Mouse (Mus musculus): ENCODE data around the gene Trmt1l. TPM values are rescaled to one million over a fixed set of nuclear protein-coding genes. Genes with fewer than 3 reads are reported as not detected.
A peak's percentile ranks its signal among the peaks of the same experiment; 100 is the strongest.
"Not testable (repeated sequence)": the region's sequence is repeated elsewhere in the genome, so short reads cannot be mapped to it uniquely, and the experiment has no call there.

The Trmt1l gene
- total RNA-seq (2021), result 10 to 100 TPM; 18.9 to 25.9 TPM
- long read RNA-seq, experiment 1, transcript Trmt1l-201 (15 exons, 2,749 nt), result major isoform, 8 of 14 reads
- long read RNA-seq, experiment 1, partial matches to known transcripts, result 1 of 14 reads
- long read RNA-seq, experiment 1, other reads (novel, unspliced or antisense), result 4 of 14 reads
- long read RNA-seq, experiment 2, transcript Trmt1l-201 (15 exons, 2,749 nt), result major isoform, 13 of 19 reads
- long read RNA-seq, experiment 2, partial matches to known transcripts, result 1 of 19 reads
- long read RNA-seq, experiment 2, other reads (novel, unspliced or antisense), result 3 of 19 reads

- DNase-seq, result peak; percentile 97
These were observed at the start of gene Trmt1l, which contains the start of gene Swt1 for GRCm38 (mm10) chr1:151428263-151429221. Gene Trmt1l, plus strand, starts transcription at chr1:151428542. Gene Swt1, minus strand, starts transcription at chr1:151428455.

DNA sequence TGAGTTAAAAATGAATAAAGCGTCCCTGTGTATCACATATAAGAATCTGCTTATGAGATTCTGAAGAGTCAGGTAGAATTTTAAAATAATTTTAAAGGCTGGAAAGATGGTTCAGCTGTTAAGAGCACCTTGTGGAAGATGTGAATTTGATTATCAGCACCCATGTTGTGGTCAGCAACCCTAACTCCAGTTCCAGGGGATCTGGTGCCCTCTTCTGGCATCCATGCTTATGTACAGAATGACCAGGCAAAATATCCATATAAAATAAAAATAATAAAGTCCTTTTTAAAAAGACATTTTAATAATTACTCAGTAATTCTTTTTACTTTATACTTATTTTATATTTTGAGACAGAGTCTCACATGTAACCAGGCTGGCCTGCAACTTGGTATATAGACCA is 38.3 kb upstream of the Trmt1l start:
- DNase-seq, result peak; percentile 47

DNA sequence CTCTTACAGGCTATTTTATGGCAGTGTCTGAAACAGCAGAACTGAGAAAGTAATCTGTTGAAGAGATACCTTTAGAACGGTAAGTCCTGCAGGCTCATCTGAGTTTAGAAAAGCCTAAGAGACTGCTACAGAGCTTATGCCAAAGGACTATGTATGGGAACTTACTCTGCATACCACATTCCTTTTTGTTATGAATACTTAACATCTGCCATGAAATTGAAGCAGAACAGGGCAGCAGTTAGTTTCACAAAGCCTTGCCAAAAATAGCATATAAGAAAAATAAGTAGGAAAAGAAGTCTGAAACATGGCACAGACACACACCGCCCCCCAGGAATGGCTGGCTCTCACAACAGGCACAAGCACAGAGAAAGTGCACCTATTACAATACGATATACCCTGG is 18.5 kb upstream of the Trmt1l start:
- DNase-seq, result no peak

DNA sequence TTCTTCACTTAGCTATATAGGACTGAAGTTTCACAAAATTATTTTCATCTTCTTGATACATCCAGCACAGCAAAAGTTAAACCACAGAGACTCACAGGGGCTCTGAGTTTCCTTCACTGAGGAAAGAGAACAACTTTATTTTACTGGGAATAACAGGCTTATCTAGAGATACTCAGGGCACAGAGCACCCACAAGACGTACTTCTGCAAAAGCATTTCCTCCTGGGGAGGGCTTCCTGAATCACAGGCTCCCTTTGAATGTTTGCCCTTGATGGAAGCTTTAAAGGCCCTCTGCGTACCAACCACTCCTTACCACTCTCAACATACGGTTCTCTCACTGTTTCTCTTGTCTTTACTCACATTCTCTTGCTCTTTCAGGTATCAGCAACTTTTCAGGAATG is 6.2 kb upstream of the Trmt1l start:
- no peak for DNase-seq

GRCm38 (mm10) chr1:151426947-151427600 is 1.3 kb upstream of the Trmt1l start:
- DNase-seq, result peak; percentile 7

DNA sequence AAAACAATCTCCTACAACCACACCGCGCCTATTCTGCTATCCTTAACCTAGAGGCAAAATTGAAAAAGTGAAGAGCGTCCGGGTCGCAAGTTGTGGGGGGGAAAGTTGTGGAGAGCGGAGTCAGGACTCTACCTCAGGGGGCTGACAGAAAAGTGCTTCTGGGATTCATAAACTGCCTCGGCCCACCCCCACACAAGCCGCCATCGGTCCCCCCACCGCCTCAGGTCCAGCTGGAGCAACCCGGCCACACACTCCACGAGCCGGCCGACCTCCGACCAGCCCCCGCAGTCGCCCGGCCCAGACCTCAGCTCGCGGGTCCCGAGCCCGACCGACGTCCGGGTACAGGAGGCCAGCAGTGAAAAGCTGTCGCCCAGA is 467 bp upstream of the Trmt1l start:
- no peak for DNase-seq

DNA sequence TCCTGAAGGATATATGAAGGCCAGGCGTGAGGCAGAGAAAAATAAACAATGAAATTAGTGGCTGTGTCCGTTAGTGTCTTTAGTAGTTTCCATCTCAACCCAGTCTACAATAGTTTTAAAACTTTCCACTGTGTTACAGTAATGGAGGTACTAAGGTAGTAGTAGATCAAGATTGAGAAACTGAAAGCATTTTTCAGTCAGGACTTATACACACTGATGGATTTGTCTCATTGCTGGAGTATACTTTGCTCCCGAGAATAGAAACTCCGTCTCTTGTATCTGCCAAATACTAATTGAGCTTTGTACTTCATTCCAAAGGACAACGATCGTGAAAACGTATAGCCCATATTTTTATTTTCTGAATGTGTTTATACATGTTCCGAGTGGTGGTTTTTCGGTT is 974 bp downstream of the Trmt1l start:
- no peak for DNase-seq

DNA sequence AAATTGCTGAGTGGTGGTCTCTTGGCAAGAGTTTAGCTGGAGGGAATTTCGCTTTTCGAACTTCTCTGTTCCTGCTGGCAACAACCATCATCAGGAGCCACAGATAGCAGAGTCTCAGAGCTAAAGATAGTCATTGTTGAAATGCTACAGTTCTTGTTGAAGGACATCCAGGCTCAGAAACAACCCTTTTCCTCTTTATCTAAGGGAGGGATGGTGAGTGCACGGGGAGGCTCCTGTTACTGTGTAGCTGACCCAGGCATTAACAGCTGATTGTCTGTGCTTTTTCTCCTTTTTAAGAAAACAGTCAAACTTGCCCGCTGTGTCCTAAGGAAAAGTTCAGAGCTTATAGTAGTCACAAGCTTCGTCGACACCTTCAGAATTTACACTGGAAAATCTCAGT is 7.1 kb downstream of the Trmt1l start:
- no peak for DNase-seq

GRCm38 (mm10) chr1:151449866-151450265 is 21.5 kb downstream of the Trmt1l start:
- no peak for DNase-seq

- DNase-seq, result no peak
These were observed 22.5 kb downstream of the Trmt1l start for GRCm38 (mm10) chr1:151450851-151451250.

DNA sequence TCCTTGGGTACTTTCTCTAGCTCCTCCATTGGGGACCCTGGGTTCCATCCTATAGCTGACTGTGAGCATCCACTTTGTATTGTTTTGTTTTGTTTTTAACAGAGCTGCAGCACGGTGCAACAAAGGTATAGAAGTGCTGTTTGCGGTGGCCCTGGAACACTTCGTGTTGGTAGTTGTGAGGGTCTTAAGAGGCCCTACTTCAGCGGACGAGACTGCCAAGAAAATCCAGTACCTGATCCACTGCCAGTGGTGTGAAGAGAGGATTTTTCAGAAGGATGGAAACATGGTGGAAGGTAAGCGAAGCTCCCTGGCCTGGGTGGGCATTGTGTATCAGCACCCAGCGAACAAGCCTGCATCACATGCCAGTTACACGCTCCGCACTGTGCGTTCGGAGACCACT is 23.6 kb downstream of the Trmt1l start:
- DNase-seq, result no peak

GRCm38 (mm10) chr1:151457087-151457486 is 28.7 kb downstream of the Trmt1l start:
- DNase-seq, result no peak

- no peak for DNase-seq
These were observed 32.9 kb downstream of the Trmt1l start for GRCm38 (mm10) chr1:151461265-151461664.

GRCm38 (mm10) chr1:151464914-151465313 is 36.6 kb downstream of the Trmt1l start:
- DNase-seq, result no peak

GRCm38 (mm10) chr1:151466571-151466970 is 38.2 kb downstream of the Trmt1l start:
- no peak for DNase-seq

GRCm38 (mm10) chr1:151471429-151471828 is 43.1 kb downstream of the Trmt1l start:
- DNase-seq, result no peak

- not testable (repeated sequence) for DNase-seq
These were observed 44.0 kb downstream of the Trmt1l start for GRCm38 (mm10) chr1:151472386-151472785.

DNA sequence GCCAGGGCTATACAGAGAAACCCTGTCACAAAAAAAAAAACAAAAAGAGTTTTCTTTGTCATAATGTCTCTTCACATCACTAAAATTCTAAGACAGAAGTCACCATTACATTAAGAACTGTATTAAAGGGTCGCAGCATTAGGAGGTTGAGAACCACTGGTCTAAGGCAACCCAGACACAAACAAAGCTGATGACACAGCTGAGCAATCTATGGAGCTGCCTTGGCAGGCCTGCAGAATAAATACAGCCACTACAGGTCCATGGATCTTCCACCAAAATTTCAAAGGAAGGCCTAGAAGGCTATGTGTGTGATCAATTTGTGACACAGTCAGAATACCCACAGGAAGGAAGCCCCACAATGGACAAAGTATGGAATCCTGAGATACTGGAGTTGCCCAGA is 54.2 kb downstream of the Trmt1l start:
- DNase-seq, result no peak

- DNase-seq, result peak; percentile 32
These were observed 55.2 kb downstream of the Trmt1l start for GRCm38 (mm10) chr1:151483568-151483967.

DNA sequence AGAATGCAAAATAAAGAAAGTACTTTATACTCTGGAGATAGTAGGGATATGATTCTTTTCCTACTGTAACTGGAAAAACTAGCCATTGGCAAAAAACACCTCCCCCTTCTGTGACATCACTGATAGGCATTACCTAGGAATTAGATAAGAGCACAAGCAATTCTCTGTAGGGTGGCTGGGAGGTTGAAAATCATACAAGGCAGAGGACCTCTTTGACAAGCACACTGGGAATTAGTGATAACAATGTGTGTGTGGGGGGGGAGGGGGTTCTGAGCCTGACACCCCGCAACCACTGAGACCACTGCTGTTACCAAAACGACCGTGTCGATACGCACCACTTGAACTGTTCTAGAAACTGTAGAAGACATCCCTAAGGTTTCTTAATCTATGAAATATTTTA is 56.4 kb downstream of the Trmt1l start:
- DNase-seq, result no peak

- DNase-seq, result no peak
These were observed 61.5 kb downstream of the Trmt1l start for GRCm38 (mm10) chr1:151489806-151490205.

GRCm38 (mm10) chr1:151492419-151492818 is 64.1 kb downstream of the Trmt1l start:
- no peak for DNase-seq

DNA sequence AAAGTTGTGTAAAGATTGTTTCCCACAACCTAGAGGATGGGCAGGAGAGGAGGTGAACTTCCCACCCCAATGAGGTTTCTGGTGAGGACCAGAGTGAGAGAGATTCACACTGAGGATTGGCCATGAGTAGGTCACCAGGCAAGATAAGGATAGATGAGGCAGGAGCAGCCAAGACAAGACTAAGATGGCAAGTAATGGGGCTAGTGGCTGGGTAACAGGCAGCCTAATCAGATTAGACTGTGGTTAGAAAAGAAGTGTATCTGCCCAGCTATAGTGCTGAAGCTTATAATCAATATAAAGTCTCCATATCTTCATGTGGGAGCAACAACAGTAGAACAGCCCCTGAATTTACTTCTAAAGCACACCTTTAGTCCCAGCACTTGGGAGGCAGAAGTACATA is 65.5 kb downstream of the Trmt1l start:
- DNase-seq, result no peak

Data from adrenal gland, postnatal 10 days (tissue).